Mouse (Mus musculus): ENCODE data around the gene P2rx4.
A peak's percentile ranks its signal among the peaks of the same experiment; 100 is the strongest.

P2rx4 gene

GRCm38 (mm10) chr5:122764032-122764464, 56.7 kb downstream of the P2rx4 start:
- DNase-seq: no peak

DNA sequence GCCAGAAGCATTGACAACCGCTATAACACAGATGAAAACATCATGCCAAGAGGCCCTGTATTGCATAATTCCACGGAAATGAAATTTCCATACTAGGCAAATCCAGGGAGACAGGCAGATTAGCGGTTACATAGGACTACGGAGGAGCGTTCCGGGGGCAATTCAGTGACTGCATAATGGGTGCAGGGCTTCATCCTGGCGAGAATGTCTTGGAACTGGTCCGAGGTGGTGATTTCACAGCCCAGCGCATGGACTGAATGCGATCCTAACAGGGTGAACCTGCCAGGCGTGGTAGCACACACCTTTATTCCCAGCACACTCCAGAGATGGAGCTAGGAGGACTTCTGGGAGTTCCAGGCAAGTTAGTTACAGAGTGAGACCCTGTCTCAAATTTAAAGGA, 59.9 kb downstream of the P2rx4 start:
- DNase-seq: no peak

GRCm38 (mm10) chr5:122769101-122769568, 61.8 kb downstream of the P2rx4 start:
- no peak for DNase-seq

- DNase-seq: no peak
Observed at GRCm38 (mm10) chr5:122770304-122770703, 63.0 kb downstream of the P2rx4 start.

DNA sequence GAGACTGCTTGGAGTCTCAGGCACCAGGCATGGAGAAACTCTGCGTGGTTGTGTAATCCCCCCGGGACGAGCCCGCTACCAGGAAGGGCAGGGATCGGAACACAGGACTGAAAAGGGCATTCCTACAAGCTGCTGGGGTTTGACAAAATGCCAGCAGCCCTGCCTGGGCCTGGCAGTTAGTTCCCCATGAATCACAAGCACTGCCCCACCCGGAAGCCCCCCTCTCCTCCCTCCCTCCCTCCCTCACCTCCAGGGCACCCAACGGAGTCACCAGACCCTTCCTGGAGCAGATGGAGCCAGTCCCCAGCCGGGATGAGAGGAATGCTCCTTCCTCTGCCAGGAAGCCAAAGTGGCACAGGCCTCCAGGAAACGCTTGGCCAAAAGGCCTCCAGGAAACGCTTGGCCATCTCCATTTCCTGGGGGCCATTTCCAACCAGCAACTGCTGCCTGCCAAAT, 63.5 kb downstream of the P2rx4 start:
- DNase-seq: no peak

DNA sequence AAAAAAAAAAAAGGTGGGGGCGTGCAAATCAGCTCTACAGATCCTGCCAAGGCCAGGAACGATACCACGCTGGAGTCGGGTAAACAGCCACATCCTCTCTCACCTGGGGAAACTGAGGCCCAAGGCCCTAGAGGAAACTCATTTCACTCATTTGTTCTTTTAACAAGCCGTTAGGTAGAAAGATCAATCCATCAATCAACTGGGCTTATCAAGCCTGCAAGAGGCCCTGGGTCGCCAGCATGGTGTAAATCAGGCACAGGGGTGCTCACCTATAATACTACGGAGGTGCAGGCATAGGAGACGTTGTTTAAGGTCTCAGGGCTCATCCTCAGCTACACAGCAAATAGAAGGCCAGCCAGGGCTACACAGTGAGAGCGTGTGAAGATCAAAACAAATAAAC, 64.1 kb downstream of the P2rx4 start:
- no peak for DNase-seq

- DNase-seq: no peak
Observed at GRCm38 (mm10) chr5:122773756-122774155, 66.4 kb downstream of the P2rx4 start.

DNA sequence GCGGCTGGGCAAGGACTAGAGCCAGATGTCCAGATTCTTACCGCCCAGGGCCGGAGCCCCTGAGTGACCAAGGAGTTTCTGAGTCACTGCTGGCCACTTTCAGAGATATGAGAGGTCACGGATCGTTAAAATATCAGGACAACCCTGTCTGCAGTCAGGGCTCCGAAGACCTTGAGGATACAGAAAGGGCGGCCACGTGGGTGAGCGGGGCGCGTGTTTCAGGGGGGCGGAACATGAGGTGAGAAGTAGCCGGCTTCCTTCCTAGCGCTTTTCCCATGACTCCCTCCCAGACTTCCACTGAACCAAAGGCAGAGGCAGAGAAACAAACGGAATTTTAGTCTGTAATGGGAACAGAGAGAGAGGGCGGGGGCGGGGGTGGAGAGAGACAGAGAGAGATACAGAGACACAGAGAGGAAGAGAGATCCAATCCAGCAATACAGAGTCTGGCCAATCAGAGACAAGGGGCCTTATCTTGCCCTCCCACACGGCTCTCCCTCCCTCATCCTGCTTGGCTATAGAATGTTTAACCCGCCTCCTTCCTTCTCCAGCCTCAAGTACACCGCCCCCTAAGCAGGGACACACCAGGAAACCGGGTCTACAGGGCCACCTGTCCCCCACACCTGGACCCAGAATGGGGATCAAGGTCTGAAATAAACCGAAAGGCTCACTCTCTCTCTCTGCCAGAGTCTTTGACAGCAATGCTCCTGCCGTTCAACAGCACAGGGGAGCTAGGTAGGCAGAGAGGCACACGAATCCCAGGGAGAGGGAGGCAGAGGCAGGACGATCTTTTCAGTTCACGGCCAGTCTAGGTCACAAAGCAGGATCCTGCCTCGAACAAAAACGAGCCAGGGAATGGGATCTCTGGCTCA, 67.6 kb downstream of the P2rx4 start:
- peak; percentile 62 for DNase-seq

DNA sequence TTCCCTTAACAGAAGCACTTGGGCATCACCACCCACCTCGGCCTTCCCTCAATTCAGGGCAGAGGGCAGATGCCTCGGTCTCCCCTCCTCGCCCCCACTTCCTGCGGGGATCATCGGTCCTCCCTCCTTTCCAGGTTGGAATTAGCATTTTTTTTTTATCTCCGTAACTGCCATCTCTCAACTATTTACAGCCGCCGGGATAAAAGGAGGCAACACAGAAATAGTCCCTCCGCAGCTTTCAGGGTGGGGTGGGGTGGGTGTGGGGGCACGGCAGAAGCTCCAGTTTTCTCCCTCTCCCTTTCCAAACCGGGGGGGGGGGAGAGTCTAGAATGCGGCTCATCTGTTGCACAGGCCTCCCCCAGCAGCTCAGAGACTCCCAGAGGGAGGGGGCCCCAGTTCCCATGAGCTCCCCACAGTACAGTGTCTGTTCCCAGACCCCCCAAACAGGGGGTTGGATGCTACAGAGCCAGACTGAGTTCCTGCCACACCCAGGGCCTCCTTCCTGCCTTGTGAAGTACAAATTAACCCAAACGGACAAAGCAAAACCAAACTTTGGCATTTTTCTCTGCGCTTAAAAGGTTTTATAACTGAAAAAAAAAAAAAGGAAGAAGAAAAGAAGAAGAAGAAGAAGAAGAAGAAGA, 68.4 kb downstream of the P2rx4 start:
- no peak for DNase-seq

- no peak for DNase-seq
Observed at GRCm38 (mm10) chr5:122777322-122777721, 70.0 kb downstream of the P2rx4 start.

DNA sequence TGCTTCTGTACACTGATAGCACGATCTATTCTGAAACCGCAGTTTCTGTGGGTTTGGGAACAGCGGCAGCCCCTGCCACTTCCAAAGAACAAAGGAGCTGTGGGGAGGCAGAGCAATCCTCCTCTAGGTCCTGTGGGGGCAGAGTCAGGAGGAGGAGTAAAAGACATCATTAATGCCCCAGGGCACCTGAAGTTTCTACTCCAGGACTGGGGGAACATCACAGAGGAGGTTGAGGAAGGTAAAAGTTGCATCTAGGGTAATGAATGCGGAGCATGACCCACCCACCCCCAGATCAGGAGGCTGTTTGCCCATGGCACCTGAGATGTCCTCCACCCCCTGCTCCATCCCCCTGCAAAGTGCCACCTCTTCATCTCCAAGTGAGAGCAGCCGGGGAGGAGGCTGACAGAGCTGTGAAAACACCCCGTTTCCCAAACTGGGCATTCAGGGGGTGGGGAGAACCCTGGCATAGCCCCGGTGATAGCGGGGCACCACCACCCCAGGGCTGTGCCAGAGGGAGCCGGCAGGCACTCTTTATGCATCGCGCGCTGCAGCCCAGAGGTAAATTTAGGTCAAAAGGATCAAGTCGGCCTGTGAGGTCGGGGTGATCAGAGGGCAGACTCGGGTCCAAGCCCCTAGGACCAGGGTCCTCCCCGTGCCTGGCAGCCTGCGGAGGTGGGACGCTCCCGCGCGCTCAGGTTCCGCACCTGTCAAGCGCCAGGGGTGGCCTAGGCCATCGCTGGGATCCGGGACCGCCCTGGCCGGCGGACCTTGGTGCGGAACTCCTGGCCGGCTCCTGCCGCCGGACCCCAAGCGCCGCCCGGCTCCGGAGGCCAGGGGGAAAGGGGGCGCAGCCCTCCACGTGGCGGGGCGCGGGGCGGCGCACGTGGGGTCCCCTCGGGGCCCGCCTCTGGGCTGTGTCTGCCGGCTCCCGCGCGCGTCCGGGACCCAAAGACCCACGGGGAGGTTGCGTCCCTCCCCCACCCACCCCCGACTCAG, 71.2 kb downstream of the P2rx4 start:
- DNase-seq: peak; percentile 49
